Mouse (Mus musculus): Measurements from ENCODE around the gene Cyp2u1.

Gene Cyp2u1

GRCm38 (mm10) chr3:131259392-131259965 is 43.5 kb downstream of the Cyp2u1 start:
- DNase-seq (ENCODE audit: inconsistent age in 2 of 2, low spot score in 1 of 2): peak; percentile 56 to 76

DNA sequence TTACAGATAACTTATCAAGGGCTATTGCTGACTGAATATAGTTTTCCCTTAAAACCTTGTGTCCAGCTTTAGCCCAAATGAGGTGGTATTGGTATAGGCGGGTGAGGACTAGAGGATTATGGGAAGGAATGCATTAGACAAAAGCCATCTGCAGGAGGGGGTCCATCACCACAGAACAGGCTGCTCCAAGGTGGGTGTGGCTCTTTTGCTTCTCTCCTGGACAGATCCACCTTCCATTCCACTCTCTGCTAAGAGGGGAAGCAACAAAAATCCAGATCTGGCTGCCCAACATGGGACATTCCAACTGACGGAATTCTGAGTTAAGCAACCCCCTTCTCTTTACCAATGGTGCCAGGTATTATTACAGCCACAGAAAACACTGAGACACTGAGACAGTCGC is 44.1 kb downstream of the Cyp2u1 start:
- no peak for DNase-seq (ENCODE audit: inconsistent age in 2 of 2, low spot score in 1 of 2)

- peak; percentile 40 to 62 for DNase-seq (ENCODE audit: inconsistent age in 2 of 2, low spot score in 1 of 2)
These were observed 47.5 kb downstream of the Cyp2u1 start for GRCm38 (mm10) chr3:131255399-131255981.

DNA sequence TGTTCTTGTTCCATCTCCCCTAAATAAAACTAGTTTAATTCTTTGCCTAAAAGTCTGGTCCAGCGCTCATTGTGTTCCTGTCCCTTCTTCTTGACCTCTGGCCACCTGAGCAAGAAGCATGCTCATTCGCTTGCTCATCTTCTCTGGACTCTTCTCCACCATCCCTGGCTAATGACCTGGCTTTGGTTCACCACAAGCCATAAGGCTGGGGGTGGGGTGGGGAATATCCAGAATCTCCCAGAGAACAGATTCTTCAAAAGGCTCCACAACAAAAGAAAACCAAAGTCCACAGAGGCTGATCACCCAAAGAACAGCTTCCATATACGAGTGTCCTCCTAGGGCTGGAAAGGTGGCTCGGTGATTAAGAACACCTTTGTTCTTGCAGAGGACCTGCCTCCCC is 48.0 kb downstream of the Cyp2u1 start:
- DNase-seq (ENCODE audit: inconsistent age in 2 of 2, low spot score in 1 of 2): peak in 1 of 2 experiments; percentile 51

DNA sequence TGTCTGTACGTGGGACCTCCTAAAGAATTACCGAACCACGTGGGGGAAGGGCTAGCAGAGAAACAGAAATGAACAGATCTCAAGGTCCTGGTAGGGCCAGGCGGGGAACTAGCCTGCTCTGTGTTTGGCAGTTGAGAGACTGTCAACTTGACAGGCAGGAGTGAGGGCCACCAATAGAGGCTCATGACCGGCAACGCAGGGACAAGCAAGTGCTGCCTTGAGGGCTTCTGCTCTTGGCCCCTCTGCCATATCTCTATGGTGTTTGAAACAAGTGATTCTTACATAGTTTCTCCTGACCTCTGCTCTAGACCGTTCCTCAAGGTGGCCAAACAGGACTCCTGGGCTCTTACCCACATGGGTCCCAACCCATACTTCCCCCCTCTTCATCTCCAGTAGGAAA is 51.4 kb downstream of the Cyp2u1 start:
- no peak for DNase-seq (ENCODE audit: inconsistent age in 2 of 2, low spot score in 1 of 2)

DNA sequence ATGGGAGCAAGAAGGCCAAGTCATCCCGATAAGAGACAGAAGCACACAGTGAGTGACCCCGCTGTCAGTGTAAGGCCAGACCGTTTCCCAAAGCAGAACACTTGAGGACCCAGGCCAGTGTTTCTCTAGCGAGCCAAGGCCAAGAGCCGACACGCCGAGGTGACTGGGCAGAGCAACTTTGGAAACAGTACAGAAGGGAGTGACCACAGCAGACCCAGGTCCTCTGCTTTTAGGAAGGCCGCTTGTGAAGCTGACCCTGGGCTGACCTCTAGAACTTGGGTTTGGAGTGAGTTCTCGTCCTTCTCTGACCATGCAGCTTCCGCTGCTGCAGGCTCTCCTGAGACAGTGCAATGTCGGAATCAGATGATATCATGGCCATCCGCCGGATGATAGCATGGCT is 52.0 kb downstream of the Cyp2u1 start:
- peak; percentile 45 to 70 for DNase-seq (ENCODE audit: inconsistent age in 2 of 2, low spot score in 1 of 2)

GRCm38 (mm10) chr3:131250283-131250682 is 52.7 kb downstream of the Cyp2u1 start:
- peak in 1 of 2 experiments; percentile 53 for DNase-seq (ENCODE audit: inconsistent age in 2 of 2, low spot score in 1 of 2)

- DNase-seq (ENCODE audit: inconsistent age in 2 of 2, low spot score in 1 of 2): peak in 1 of 2 experiments; percentile 51
These were observed 54.6 kb downstream of the Cyp2u1 start for GRCm38 (mm10) chr3:131248444-131248843.

DNA sequence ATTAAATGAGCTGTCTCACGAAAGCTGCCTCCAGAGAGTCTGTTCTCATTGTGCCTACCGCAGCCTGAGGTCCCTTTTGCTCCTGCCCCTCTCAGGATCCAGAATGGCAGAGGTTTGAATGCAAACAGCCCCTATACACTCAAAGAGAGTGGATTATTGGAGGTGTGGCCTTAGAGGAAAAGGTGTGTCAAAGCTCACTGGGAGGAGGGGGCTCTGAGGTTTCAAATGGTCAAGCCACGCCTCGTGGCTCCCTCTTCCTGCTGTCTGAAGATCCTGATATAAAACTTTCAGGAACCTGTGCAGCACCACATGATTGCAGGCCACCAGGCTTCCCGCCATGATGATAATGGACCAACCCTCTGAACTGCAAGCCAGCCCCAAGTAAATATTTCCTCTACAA is 55.2 kb downstream of the Cyp2u1 start:
- no peak for DNase-seq (ENCODE audit: inconsistent age in 2 of 2, low spot score in 1 of 2)

- no peak for DNase-seq (ENCODE audit: inconsistent age in 2 of 2, low spot score in 1 of 2)
These were observed 55.6 kb downstream of the Cyp2u1 start for GRCm38 (mm10) chr3:131247447-131247846.

GRCm38 (mm10) chr3:131246579-131247046 is 56.4 kb downstream of the Cyp2u1 start:
- DNase-seq (ENCODE audit: inconsistent age in 2 of 2, low spot score in 1 of 2): no peak

DNA sequence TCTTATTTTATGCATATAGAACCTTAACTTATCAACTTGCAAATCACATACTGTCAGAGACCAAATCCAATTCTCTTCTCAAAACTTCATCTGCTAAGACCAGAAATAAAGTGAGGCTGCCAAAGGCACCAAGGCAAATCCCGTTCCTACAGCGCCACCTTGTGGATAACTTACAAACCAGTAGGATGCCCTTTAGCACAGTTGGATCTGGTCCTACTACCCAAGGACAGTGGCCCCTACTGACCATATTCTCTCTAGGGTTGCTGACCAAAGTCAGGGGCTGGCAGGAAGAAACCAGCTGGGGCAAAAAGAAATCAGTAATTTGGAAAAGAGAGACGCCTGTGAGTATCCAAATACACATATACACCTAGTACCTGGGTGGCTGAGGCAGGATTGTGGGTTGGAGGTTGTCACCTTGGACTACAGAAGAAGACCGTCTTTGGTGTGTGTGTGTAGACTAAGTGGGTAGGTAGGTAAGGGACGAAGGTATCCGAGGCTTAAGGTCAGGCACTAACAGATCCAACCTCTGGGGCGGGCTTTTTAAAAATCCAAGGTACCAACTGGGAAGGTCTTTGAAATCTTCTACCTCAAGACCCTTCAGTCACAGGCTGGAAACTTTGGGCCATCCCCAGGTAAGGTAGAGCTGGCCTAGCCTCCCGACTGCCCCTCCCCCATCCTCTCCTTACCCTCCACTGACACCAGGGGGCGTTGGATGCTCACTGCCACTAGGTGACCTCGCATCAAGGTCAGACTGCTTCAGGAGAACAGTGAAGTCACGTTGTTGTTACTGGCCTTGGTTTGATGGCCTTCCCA is 57.1 kb downstream of the Cyp2u1 start:
- DNase-seq (ENCODE audit: inconsistent age in 2 of 2, low spot score in 1 of 2): peak; percentile 86 to 93
